Mouse (Mus musculus) heart, adult 2 months (tissue): ENCODE data around the gene Spata45. TPM values are rescaled to one million over a fixed set of nuclear protein-coding genes. Genes with fewer than 3 reads are reported as not detected.
A peak's percentile ranks its signal among the peaks of the same experiment; 100 is the strongest.

Experiments
- DNase-seq, 2 experiments: peaks; one replicate each; pipeline ENCODE4 v3.0.0; 2021
- H3K27ac ChIP-seq: fragments of 200-600 bp; 2 replicates; pipeline ENCODE4 v1.8.1; 2022
- H3K27me3 ChIP-seq: fragments of 200-500 bp; 2 replicates; pipeline ENCODE4 v1.6.1; 2012; ENCODE audit warnings: mild to moderate bottlenecking, low read length, inconsistent platforms, mixed read lengths; ENCODE audit not compliant: control insufficient read depth, insufficient read depth
- H3K36me3 ChIP-seq: fragments of 200-500 bp; 2 replicates; pipeline ENCODE4 v1.6.1; 2012; ENCODE audit warnings: low read length, inconsistent platforms; ENCODE audit not compliant: control insufficient read depth, insufficient read depth
- H3K4me1 ChIP-seq: fragments of 200-500 bp; 2 replicates; pipeline ENCODE4 v1.6.1; 2011; ENCODE audit warnings: low read length; ENCODE audit not compliant: control insufficient read depth, insufficient read depth
- H3K4me3 ChIP-seq: fragments of 200-600 bp; 2 replicates; pipeline ENCODE4 v1.8.1; 2022
- H3K79me2 ChIP-seq: fragments of 200-500 bp; replicated peaks from 2 replicates; pipeline ENCODE4 v1.6.1; 2012; ENCODE audit warnings: mild to moderate bottlenecking, inconsistent platforms, low read length, moderate library complexity, mixed read lengths; ENCODE audit not compliant: control insufficient read depth, insufficient read depth
- H3K9ac ChIP-seq: fragments of 200-500 bp; 2 replicates; pipeline ENCODE4 v1.6.1; 2012; ENCODE audit warnings: low read depth, mild to moderate bottlenecking, control low read depth, inconsistent platforms, low read length, mixed read lengths
- CTCF ChIP-seq: fragments of 200-600 bp; IDR thresholded peaks from 2 replicates; pipeline ENCODE4 v1.8.1; 2022; ENCODE audit warnings: antibody characterized with exemption, mild to moderate bottlenecking, moderate library complexity
- EP300 ChIP-seq: fragments of 200-500 bp; IDR thresholded peaks from 2 replicates; pipeline ENCODE4 v1.6.1; 2011; ENCODE audit warnings: low read depth, low read length, control low read depth; ENCODE audit not compliant: insufficient read depth
- POLR2A ChIP-seq: fragments of 200-500 bp; IDR thresholded peaks from 2 replicates; pipeline ENCODE4 v1.6.1; 2011; ENCODE audit warnings: mild to moderate bottlenecking, low read depth, low read length, control low read depth; ENCODE audit not compliant: insufficient read depth
- WGBS: fragments of 180-500 bp; shearing (Covaris S2); methylation state at CpG from one replicate; pipeline ENCODE4 v1.1.7; 2018; 5-methylcytosine and 5-hydroxymethylcytosine counted together
- intact Hi-C: fragments of 180-260 bp; cut with DNase I; formaldehyde crosslinking; loops from one replicate; pipeline ENCODE4 v1.15.1; 2025
- polyA plus RNA-seq: library from polyadenylated mRNA; depleted of rRNA; stranded (reverse); fragments of >200 nt; gene quantifications from 2 replicates; pipeline ENCODE4 v1.2.3, GENCODE M21; 2012
- total RNA-seq, 2 experiments: library from RNA; stranded (reverse); gene quantifications; 2 replicates each; pipeline ENCODE4 v1.2.3; 2021

Gene Spata45
- total and polyA plus RNA-seq, 3 experiments: not detected

- H3K9ac ChIP-seq: no peak overlapping the region
- no peaks in the 10 kb centered on the region for H3K79me2 ChIP-seq
- no peaks in the 10 kb centered on the region for H3K4me1 ChIP-seq
- peak; percentile 52 to 58 for DNase-seq
- no peaks in the 10 kb centered on the region for H3K27me3 ChIP-seq
- H3K4me3 ChIP-seq: no peak overlapping the region
- H3K36me3 ChIP-seq: no peaks in the 10 kb centered on the region
- no peak overlapping the region for H3K27ac ChIP-seq
- 75% methylated on average over 5 of the region's 5 CpGs for WGBS
- no peak for TF ChIP-seq EP300
- TF ChIP-seq CTCF: peak; percentile 79
- intact Hi-C loops: no loop called here
These were observed 48.6 kb downstream of the Spata45 start for GRCm38 (mm10) chr1:191084951-191085559.

GRCm38 (mm10) chr1:191085597-191085996 is 49.2 kb downstream of the Spata45 start:
- Histone ChIP-seq H3K4me3 (no peak overlapping the region), H3K27ac (no peak overlapping the region), H3K27me3 (no peaks in the 10 kb centered on the region), H3K36me3 (no peaks in the 10 kb centered on the region), H3K9ac (no peak overlapping the region), H3K4me1 (no peaks in the 10 kb centered on the region), H3K79me2 (no peaks in the 10 kb centered on the region)
- no peak for TF ChIP-seq EP300
- TF ChIP-seq CTCF: no peak
- TF ChIP-seq POLR2A: no peak
- intact Hi-C loops: no loop called here
- WGBS: 75% methylated on average over 12 of the region's 12 CpGs
- peak in 1 of 2 experiments; percentile 54 for DNase-seq

GRCm38 (mm10) chr1:191086304-191086878 is 50.0 kb downstream of the Spata45 start:
- Histone ChIP-seq H3K4me1 (no peaks in the 10 kb centered on the region), H3K36me3 (no peaks in the 10 kb centered on the region), H3K27me3 (no peaks in the 10 kb centered on the region), H3K27ac (no peak overlapping the region), H3K9ac (no peak overlapping the region), H3K4me3 (no peak overlapping the region), H3K79me2 (no peaks in the 10 kb centered on the region)
- no peak for DNase-seq
- intact Hi-C loops: no loop called here
- no peak for TF ChIP-seq CTCF
- no peak for TF ChIP-seq POLR2A
- TF ChIP-seq EP300: no peak
- 81% methylated on average over 7 of the region's 7 CpGs for WGBS

GRCm38 (mm10) chr1:191086960-191087359 is 50.5 kb downstream of the Spata45 start:
- H3K9ac ChIP-seq: no peak overlapping the region
- peaks cover 3% of the 10 kb centered on the region for H3K4me1 ChIP-seq
- intact Hi-C loops: no loop called here
- no peaks in the 10 kb centered on the region for H3K27me3 ChIP-seq
- H3K27ac ChIP-seq: no peak overlapping the region
- no peaks in the 10 kb centered on the region for H3K79me2 ChIP-seq
- H3K36me3 ChIP-seq: no peaks in the 10 kb centered on the region
- no peak for DNase-seq
- no peak overlapping the region for H3K4me3 ChIP-seq
- 65% methylated on average over 8 of the region's 8 CpGs for WGBS
- TF ChIP-seq EP300 (no peak), POLR2A (no peak), CTCF (no peak)

- no peak overlapping the region for H3K27ac ChIP-seq
- no peak overlapping the region for H3K9ac ChIP-seq
- H3K79me2 ChIP-seq: no peaks in the 10 kb centered on the region
- H3K36me3 ChIP-seq: no peaks in the 10 kb centered on the region
- intact Hi-C loops: no loop called here
- TF ChIP-seq POLR2A: no peak
- TF ChIP-seq EP300: no peak
- no peak for TF ChIP-seq CTCF
- no peak for DNase-seq
- WGBS: 69% methylated on average over 5 of the region's 5 CpGs
- no peaks in the 10 kb centered on the region for H3K27me3 ChIP-seq
- no peak overlapping the region for H3K4me3 ChIP-seq
- H3K4me1 ChIP-seq: peaks cover 8% of the 10 kb centered on the region
These were observed 51.5 kb downstream of the Spata45 start for GRCm38 (mm10) chr1:191087955-191088354.

GRCm38 (mm10) chr1:191089355-191089754 is 52.9 kb downstream of the Spata45 start:
- Histone ChIP-seq H3K9ac (no peak overlapping the region), H3K36me3 (no peaks in the 10 kb centered on the region), H3K27me3 (no peaks in the 10 kb centered on the region), H3K27ac (no peak overlapping the region), H3K79me2 (no peaks in the 10 kb centered on the region), H3K4me1 (peaks cover 8% of the 10 kb centered on the region), H3K4me3 (no peak overlapping the region)
- intact Hi-C loops: no loop called here
- TF ChIP-seq CTCF: no peak
- TF ChIP-seq EP300: no peak
- TF ChIP-seq POLR2A: no peak
- 50% methylated on average over 6 of the region's 6 CpGs for WGBS
- no peak for DNase-seq
